Mouse (Mus musculus) bone marrow macrophage, adult 2 months (primary cell): ENCODE results near the gene Mical3.

ENCODE experiments used
- CTCF ChIP-seq: IDR thresholded peaks from 2 replicates; pipeline ENCODE4 v1.5.1; 2012; ENCODE audit warnings: low read depth, mild to moderate bottlenecking, low read length, moderate library complexity
- POLR2A ChIP-seq: IDR thresholded peaks from 2 replicates; pipeline ENCODE4 v1.6.1; 2012; ENCODE audit warnings: mild to moderate bottlenecking, low read depth, low read length, borderline replicate concordance

GRCm38 (mm10) chr6:120906521-120906920 lies 224.3 kb downstream of the Mical3 start:
- no peak for TF ChIP-seq CTCF
- no peak for TF ChIP-seq POLR2A
